Mouse (Mus musculus): Measurements from ENCODE around the gene Cldn15.

The Cldn15 gene

DNA sequence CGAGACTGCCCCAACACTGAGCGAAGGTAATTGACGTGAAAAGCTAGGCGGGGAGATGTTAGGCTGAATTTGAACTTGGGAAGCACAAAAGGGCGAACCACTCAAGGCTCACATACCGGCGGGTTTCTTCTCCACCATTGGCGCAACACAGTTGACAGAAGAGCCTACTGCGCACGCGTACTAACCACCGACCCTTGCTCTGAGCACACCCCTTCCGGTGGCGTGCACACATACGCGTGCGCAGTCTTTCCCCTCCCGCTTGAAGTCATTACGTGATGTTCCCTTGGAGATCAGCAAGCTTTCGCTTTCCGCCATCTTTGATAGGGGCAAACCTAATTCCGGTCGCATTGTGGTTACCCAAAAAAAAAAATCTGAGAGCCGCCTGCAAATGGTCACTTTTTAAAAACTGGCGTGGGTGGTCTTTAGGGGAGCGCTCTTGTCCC is 20.3 kb downstream of the Cldn15 start, which contains the start of gene Plod3:
Gene Plod3, plus strand, starts transcription at position 325 of the 443 bp plus-strand sequence.
- DNase-seq, result peak; percentile 96 to 98

DNA sequence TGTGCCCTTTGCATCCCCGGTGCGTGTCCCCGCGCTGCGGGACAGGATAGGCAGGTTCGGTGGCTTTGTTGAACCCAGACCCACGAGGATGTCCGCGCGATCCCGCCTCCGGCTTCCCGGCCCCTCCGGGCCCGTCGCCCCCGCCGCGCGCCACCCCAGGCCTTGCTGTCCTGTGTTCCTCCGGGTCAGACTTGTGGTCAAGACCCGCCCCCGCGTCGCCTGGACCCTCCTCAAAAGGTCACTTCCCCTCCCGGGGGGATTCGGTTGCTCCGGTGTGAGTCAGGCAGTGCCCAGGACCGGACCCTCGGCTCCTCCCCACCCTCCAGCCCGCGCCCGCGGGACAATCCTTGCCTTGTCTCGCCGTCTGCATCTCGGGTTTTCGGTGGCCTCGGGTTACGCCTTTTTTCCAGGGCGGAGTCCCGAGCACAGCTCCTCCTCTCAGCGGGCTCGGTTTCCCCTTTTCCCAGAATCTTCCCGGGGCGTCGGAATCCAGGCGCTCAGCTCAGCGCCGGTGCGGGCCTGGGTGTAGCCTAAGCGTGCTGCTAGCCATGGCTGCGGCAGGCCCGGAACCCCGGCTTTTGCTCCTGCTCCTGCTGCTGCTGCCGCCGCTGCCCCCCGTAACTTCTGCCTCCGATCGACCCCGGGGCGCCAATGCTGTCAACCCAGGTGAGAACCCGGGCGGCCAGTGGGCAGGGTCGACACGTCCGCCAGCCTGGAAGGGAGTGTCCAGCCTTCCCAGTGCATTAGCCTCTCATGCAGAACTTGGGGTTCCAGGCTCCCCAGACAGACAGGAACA is 20.9 kb downstream of the Cldn15 start:
- peak; percentile 79 to 87 for DNase-seq

DNA sequence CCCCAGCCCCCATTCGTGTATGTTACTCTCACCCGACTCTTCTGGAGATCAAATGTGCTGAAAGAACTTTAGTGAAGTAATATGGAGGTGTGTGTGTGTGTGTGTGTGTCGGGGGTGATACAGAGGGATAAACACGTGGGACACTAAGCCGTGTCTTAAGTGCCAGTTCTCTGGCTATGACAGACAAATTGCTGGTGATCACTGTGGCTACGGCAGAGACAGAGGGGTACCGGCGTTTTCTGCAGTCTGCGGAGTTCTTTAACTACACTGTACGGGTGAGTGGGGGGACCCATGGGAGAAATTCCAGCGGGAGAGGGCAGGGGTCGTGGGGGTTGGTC is 21.5 kb downstream of the Cldn15 start, which contains the start of gene Znhit1:
Gene Znhit1, minus strand, starts transcription at position 88 of the 338 bp plus-strand sequence.
- peak in 1 of 2 experiments; percentile 44 for DNase-seq

DNA sequence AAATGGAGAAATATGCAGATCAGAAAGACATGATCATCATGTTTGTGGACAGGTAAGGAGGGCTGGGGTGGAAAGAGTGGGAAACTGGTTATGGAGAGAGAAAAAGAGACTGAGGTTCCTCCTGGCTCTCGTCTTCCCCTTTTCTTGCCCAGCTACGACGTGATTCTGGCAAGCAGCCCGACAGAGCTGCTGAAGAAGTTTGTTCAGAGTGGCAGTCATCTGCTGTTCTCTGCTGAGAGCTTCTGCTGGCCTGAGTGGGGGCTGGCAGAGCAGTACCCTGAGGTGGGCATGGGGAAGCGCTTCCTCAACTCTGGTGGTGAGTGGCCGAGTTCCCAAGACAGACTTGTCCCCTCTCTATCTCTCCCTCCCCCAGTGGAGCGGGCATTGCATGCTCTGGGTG is 22.0 kb downstream of the Cldn15 start:
- DNase-seq, result peak; percentile 46

DNA sequence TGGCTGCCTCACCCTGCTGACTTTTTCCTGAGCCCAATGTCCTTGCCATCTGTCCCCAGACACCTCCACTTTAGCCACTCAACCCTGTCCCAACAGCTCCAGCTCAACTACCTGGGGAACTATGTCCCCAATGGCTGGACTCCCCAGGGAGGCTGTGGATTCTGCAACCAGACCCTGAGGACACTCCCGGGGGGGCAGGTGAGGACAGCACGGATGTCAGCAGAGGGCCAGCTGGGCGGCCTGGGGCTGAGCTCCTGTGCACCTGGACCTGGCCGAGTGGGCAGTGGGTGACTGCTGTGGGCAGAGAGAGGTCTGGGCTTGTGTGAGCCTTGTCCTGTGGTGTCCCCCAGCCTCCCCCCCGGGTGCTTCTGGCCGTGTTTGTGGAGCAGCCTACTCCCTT is 23.4 kb downstream of the Cldn15 start:
- DNase-seq, result no peak

DNA sequence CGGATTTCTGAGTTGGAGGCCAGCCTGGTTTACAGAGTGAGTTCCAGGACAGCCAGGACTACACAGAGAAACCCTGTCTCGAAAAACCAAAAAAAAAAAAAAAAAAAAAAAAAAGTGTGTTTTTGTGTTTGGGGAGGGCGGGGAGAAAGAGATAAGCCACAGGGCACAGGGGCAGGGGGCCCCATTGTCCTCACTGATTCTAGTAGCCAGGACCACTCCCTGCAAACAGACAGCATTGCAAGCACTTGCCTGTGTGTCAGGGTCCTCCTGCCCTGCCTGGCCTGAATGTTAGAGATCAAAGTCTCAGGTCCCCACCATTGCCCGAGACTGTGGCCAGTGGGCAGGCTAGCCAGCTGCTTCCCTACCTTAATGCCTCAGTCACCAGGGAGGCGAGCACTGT is 33.0 kb downstream of the Cldn15 start:
- DNase-seq, result no peak

DNA sequence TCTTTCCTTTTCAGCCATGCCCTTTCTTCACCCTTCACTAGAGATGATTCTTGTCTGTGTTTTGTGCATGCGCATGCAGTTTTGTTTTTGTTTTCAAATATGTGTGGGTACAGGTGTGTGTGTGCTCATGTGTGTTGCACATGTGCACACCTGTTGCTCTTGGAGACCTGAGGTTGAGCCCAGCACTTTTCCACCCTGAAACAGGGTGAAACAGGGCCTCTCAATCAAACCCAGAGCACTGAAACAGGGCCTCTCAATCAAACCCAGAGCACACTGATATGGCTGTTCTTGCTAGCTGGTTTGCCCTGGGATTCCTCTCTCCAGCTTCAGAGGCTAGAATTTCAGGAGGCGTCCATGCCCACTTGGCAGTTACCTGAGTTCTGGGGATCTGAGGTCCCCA is 34.2 kb downstream of the Cldn15 start:
- peak; percentile 41 to 42 for DNase-seq

DNA sequence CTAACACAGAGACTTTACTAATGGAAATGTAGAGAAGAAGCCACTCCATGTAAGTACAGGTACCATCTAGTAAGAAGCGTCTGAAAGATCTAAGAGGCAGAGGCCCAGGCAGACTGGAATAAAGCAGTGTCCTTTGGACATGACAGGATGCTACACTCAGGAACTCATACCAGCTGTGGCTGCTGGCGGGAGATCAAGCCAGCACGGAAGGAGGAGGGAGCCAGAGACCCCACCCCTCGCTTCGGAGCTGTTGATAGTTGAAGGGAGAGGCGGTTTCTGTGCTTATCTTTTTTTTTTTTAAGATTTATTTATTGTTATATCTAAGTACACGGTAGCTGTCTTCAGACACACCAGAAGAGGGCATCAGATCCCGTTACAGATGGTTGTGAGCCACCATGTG is 40.9 kb downstream of the Cldn15 start:
- DNase-seq, result peak; percentile 64 to 66

DNA sequence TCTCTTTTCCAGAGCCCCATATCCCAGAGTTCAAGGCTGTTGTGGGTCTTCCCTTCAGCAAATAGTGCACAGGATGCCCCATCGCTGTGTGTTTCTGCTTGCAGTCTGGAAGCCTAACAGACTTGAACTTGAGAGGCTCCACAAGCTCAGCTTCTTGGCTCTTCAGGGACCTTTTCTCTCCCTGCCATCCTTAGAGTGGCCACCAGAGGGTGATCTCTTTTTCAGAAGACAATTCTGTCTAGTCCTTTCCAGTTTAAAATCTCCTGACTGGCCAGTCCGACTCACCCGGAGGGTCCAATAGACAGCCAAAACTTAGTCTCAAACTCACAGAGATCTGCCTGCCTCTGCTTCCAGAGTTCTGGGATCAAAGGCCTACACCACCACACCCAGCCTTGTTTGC is 43.6 kb downstream of the Cldn15 start:
- peak; percentile 78 to 82 for DNase-seq

DNA sequence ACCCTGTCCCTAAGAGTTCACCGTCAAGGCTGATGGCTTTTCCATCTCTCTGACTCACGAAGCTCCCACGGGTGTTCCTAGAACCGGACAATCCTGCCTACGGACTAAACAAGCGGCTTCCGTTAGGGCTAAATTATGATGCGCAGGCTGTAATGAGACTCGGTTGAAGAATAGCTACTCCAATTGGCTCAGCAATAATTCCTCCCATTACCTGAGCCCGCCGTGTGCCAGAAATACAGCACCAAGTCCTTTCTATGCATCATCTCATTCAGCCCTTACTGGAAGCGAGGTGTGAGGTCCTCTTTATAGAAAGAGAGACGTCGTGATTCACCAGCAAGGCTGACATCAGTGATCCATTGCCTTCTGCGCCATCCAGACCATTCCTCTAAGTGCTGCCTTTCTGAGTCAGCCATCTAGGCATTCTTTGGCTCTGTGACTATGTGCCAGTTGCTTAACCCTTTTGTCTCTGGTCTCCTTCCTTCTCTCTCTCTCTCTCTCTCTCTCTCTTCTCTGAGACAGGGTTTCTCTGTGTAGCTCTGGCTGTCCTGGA is 46.1 kb downstream of the Cldn15 start:
- DNase-seq, result no peak

DNA sequence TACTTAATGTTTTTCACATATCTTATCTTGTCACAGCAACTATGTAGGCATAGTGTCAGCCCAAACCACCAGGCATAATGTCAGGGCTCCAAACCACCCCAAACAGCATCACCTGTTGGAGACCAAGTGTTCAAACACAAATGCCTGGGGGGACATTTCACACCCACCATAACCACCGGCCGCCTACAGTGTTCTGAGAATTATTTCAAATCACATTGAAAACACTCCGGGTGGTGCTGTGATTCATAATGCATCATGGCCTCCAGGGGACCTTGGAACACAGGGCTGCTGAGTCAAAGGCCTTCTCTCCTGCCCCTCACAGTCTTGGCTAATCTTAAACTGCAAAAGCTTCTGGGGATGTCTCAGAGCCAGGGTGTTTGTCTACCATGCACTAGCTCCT is 49.5 kb downstream of the Cldn15 start:
- no peak for DNase-seq

DNA sequence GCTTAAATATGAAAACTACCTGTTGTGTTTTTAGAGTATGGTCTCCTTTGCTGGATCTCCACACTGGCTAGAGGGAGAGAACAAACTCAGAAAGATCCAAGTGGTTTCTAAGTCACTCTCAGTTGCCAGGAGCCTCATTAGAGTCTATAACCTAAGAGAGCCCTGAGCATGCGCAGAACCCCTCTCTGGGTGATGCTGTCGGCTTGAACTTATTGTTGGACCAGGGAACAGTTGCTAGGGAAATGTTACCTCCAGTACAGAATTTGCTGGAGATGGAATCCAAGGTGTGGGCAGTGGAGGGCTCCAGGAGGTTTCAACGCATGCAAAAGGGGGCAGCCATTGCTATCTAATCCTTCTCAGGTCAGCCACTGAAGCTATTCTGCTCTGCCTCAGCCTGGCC is 57.9 kb downstream of the Cldn15 start:
- no peak for DNase-seq

DNA sequence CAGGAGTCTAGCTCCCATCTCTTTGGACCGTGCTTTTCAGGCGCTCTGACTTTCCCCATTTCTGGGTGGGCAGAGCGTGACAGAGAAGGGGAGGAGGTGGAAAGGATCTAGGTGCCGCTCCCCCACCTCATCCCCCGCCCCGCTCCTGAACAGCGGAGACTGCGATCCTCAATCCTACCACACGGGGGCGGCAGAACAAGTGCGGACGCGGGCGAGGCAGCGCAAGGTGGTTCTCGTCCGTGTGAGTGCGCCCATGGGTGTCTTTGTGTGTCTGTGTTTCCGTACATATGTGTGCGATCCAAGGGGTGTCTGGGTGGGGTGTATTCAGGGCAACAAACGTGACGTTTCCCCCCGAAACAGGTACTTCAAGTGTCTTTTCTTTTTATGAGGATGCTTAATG is 58.7 kb downstream of the Cldn15 start:
- DNase-seq, result peak; percentile 90 to 92

Data from kidney, postnatal 4 days (tissue).